Mouse (Mus musculus): ENCODE data around the gene Snx21. TPM values are rescaled to one million over a fixed set of nuclear protein-coding genes. Genes with fewer than 3 reads are reported as not detected.
"Not testable (repeated sequence)": the region's sequence is repeated elsewhere in the genome, so short reads cannot be mapped to it uniquely, and the experiment has no call there.

Snx21 gene
- polyA plus RNA-seq, 1 experiment from 2014 or later: 21.2 TPM

- Histone ChIP-seq H3K9me3 (no peaks in the 10 kb centered on the region), H3K27me3 (replicated peaks) (no peaks in the 10 kb centered on the region)
- 10% methylated on average over 15 of the region's 15 CpGs for WGBS
These were observed 814 bp downstream of the Snx21 start for GRCm38 (mm10) chr2:164786388-164786885.

GRCm38 (mm10) chr2:164787032-164787431, 1.4 kb downstream of the Snx21 start:
- H3K4me2 ChIP-seq (replicated peaks): peak overlapping the region; percentile 86
- no peak for ATAC-seq
- H3K9ac ChIP-seq: no peak overlapping the region
- no peaks in the 10 kb centered on the region for H3K27me3 ChIP-seq (replicated peaks)
- H3K4me3 ChIP-seq (replicated peaks): peak overlapping the region; percentile 55; the same call in 1 of the 2 replicates
- 86% methylated on average over 3 of the region's 3 CpGs for WGBS
- peaks cover 18% of the 10 kb centered on the region for H3K4me1 ChIP-seq (replicated peaks)
- no peak overlapping the region for H3K27ac ChIP-seq
- no peaks in the 10 kb centered on the region for H3K9me3 ChIP-seq
- peaks cover 16% of the 10 kb centered on the region for H3K36me3 ChIP-seq

More at GRCm38 (mm10) chr2:164786388-164786885, 814 bp downstream of the Snx21 start:
- H3K27ac ChIP-seq: peak overlapping the region; percentile 80
- H3K4me1 ChIP-seq (replicated peaks): peaks cover 18% of the 10 kb centered on the region
- H3K4me2 ChIP-seq (replicated peaks): peak overlapping the region; percentile 86
- H3K36me3 ChIP-seq: peaks cover 10% of the 10 kb centered on the region
- peak; percentile 8; the same call in 1 of the 2 replicates for ATAC-seq
- peak overlapping the region; percentile 67 for H3K9ac ChIP-seq
- peak overlapping the region; percentile 55 for H3K4me3 ChIP-seq (replicated peaks)

- no peak for ATAC-seq
- H3K9ac ChIP-seq: no peak overlapping the region
These were observed 2.2 kb downstream of the Snx21 start for GRCm38 (mm10) chr2:164787779-164788178.

GRCm38 (mm10) chr2:164788411-164788810, 2.8 kb downstream of the Snx21 start:
- H3K27ac ChIP-seq: no peak overlapping the region
- peaks cover 24% of the 10 kb centered on the region for H3K36me3 ChIP-seq
- H3K4me1 ChIP-seq (replicated peaks): peaks cover 18% of the 10 kb centered on the region
- H3K4me3 ChIP-seq (replicated peaks): no peak overlapping the region
- 61% methylated on average over 4 of the region's 4 CpGs for WGBS
- no peak overlapping the region for H3K9ac ChIP-seq
- H3K27me3 ChIP-seq (replicated peaks): no peaks in the 10 kb centered on the region
- ATAC-seq: no peak
- H3K4me2 ChIP-seq (replicated peaks): no peak overlapping the region
- no peaks in the 10 kb centered on the region for H3K9me3 ChIP-seq

More at GRCm38 (mm10) chr2:164787779-164788178, 2.2 kb downstream of the Snx21 start:
- no peaks in the 10 kb centered on the region for H3K27me3 ChIP-seq (replicated peaks)
- H3K27ac ChIP-seq: no peak overlapping the region
- H3K36me3 ChIP-seq: peaks cover 24% of the 10 kb centered on the region
- H3K4me1 ChIP-seq (replicated peaks): peaks cover 18% of the 10 kb centered on the region
- no peak overlapping the region for H3K4me2 ChIP-seq (replicated peaks)
- H3K4me3 ChIP-seq (replicated peaks): no peak overlapping the region
- no peaks in the 10 kb centered on the region for H3K9me3 ChIP-seq
- WGBS: 79% methylated on average over 10 of the region's 10 CpGs

- no peak for ATAC-seq
- 69% methylated on average over 4 of the region's 4 CpGs for WGBS
- Histone ChIP-seq H3K9ac (no peak overlapping the region), H3K4me3 (replicated peaks) (no peak overlapping the region), H3K4me1 (replicated peaks) (peaks cover 13% of the 10 kb centered on the region), H3K36me3 (peaks cover 30% of the 10 kb centered on the region), H3K27me3 (replicated peaks) (no peaks in the 10 kb centered on the region), H3K4me2 (replicated peaks) (no peak overlapping the region), H3K27ac (no peak overlapping the region), H3K9me3 (no peaks in the 10 kb centered on the region)
These were observed 4.8 kb downstream of the Snx21 start for GRCm38 (mm10) chr2:164790451-164790850.

GRCm38 (mm10) chr2:164791841-164792261, 6.2 kb downstream of the Snx21 start:
- H3K27ac ChIP-seq: no peak overlapping the region
- peaks cover 35% of the 10 kb centered on the region for H3K36me3 ChIP-seq
- 90% methylated on average over 18 of the region's 18 CpGs for WGBS
- ATAC-seq: no peak
- H3K9me3 ChIP-seq: no peaks in the 10 kb centered on the region
- H3K9ac ChIP-seq: no peak overlapping the region
- no peak overlapping the region for H3K4me2 ChIP-seq (replicated peaks)
- H3K27me3 ChIP-seq (replicated peaks): no peaks in the 10 kb centered on the region
- H3K4me1 ChIP-seq (replicated peaks): peaks cover 8% of the 10 kb centered on the region
- H3K4me3 ChIP-seq (replicated peaks): no peak overlapping the region

GRCm38 (mm10) chr2:164792400-164793190, 7.0 kb downstream of the Snx21 start:
- no peaks in the 10 kb centered on the region for H3K27me3 ChIP-seq (replicated peaks)
- no peak overlapping the region for H3K9ac ChIP-seq
- no peak overlapping the region for H3K4me2 ChIP-seq (replicated peaks)
- H3K4me1 ChIP-seq (replicated peaks): peaks cover 4% of the 10 kb centered on the region; the same call in 1 of the 2 replicates
- H3K9me3 ChIP-seq: no peaks in the 10 kb centered on the region
- H3K36me3 ChIP-seq: peaks cover 35% of the 10 kb centered on the region
- H3K27ac ChIP-seq: no peak overlapping the region
- no peak overlapping the region for H3K4me3 ChIP-seq (replicated peaks)
- WGBS: 88% methylated on average over 12 of the region's 12 CpGs
- no peak for ATAC-seq

GRCm38 (mm10) chr2:164793236-164793635, 7.6 kb downstream of the Snx21 start:
- peak; percentile 36; the same call in 1 of the 2 replicates for ATAC-seq
- WGBS: 66% methylated on average over 3 of the region's 3 CpGs
- Histone ChIP-seq H3K27me3 (replicated peaks) (no peaks in the 10 kb centered on the region), H3K4me1 (replicated peaks) (peaks cover 2% of the 10 kb centered on the region; the same call in 1 of the 2 replicates), H3K9me3 (no peaks in the 10 kb centered on the region), H3K4me3 (replicated peaks) (no peak overlapping the region), H3K9ac (no peak overlapping the region), H3K4me2 (replicated peaks) (no peak overlapping the region), H3K27ac (no peak overlapping the region), H3K36me3 (peaks cover 39% of the 10 kb centered on the region)

GRCm38 (mm10) chr2:164793772-164794171, 8.1 kb downstream of the Snx21 start:
- 92% methylated on average over 2 of the region's 2 CpGs for WGBS
- Histone ChIP-seq H3K36me3 (peaks cover 39% of the 10 kb centered on the region), H3K4me2 (replicated peaks) (no peak overlapping the region), H3K4me1 (replicated peaks) (no peaks in the 10 kb centered on the region), H3K27ac (no peak overlapping the region), H3K27me3 (replicated peaks) (no peaks in the 10 kb centered on the region), H3K4me3 (replicated peaks) (no peak overlapping the region), H3K9ac (no peak overlapping the region), H3K9me3 (no peaks in the 10 kb centered on the region)
- no peak for ATAC-seq

- Histone ChIP-seq H3K36me3 (peaks cover 39% of the 10 kb centered on the region), H3K4me2 (replicated peaks) (no peak overlapping the region), H3K27me3 (replicated peaks) (no peaks in the 10 kb centered on the region), H3K27ac (no peak overlapping the region), H3K4me1 (replicated peaks) (no peaks in the 10 kb centered on the region), H3K4me3 (replicated peaks) (no peak overlapping the region), H3K9me3 (no peaks in the 10 kb centered on the region), H3K9ac (no peak overlapping the region)
- 32% methylated on average over 5 of the region's 5 CpGs for WGBS
- peak; percentile 52 for ATAC-seq
These were observed 8.7 kb downstream of the Snx21 start for GRCm38 (mm10) chr2:164794293-164794692.

- no peak overlapping the region for H3K27ac ChIP-seq
- 82% methylated on average over 4 of the region's 4 CpGs for WGBS
- H3K9ac ChIP-seq: no peak overlapping the region
- no peak overlapping the region for H3K4me2 ChIP-seq (replicated peaks)
- peaks cover 38% of the 10 kb centered on the region for H3K36me3 ChIP-seq
- H3K9me3 ChIP-seq: no peaks in the 10 kb centered on the region
- H3K4me3 ChIP-seq (replicated peaks): no peak overlapping the region
- H3K4me1 ChIP-seq (replicated peaks): no peaks in the 10 kb centered on the region
- no peaks in the 10 kb centered on the region for H3K27me3 ChIP-seq (replicated peaks)
- ATAC-seq: no peak
These were observed 10.2 kb downstream of the Snx21 start for GRCm38 (mm10) chr2:164795868-164796267.

- peaks cover 18% of the 10 kb centered on the region for H3K36me3 ChIP-seq
- not testable (repeated sequence) for H3K4me3 ChIP-seq (replicated peaks); ATAC-seq; H3K9ac ChIP-seq; H3K4me1 ChIP-seq (replicated peaks); H3K27me3 ChIP-seq (replicated peaks); H3K9me3 ChIP-seq; H3K4me2 ChIP-seq (replicated peaks); H3K27ac ChIP-seq
- WGBS: 74% methylated on average over 6 of the region's 6 CpGs
These were observed 12.9 kb downstream of the Snx21 start for GRCm38 (mm10) chr2:164798554-164798953.

Measured in intestine, embryonic 15.5 days (tissue).